Mouse (Mus musculus) heart, adult 2 months (tissue): ENCODE measurements around the gene Nabp1. TPM values are rescaled to one million over a fixed set of nuclear protein-coding genes. Genes with fewer than 3 reads are reported as not detected.

Experiments used
- DNase-seq, 2 experiments: peaks; one replicate each; pipeline ENCODE4 v3.0.0; 2021
- H3K27ac ChIP-seq: fragments of 200-600 bp; 2 replicates; pipeline ENCODE4 v1.8.1; 2022
- H3K27me3 ChIP-seq: fragments of 200-500 bp; 2 replicates; pipeline ENCODE4 v1.6.1; 2012; ENCODE audit warnings: mild to moderate bottlenecking, low read length, inconsistent platforms, mixed read lengths; ENCODE audit not compliant: control insufficient read depth, insufficient read depth
- H3K36me3 ChIP-seq: fragments of 200-500 bp; 2 replicates; pipeline ENCODE4 v1.6.1; 2012; ENCODE audit warnings: low read length, inconsistent platforms; ENCODE audit not compliant: control insufficient read depth, insufficient read depth
- H3K4me1 ChIP-seq: fragments of 200-500 bp; 2 replicates; pipeline ENCODE4 v1.6.1; 2011; ENCODE audit warnings: low read length; ENCODE audit not compliant: control insufficient read depth, insufficient read depth
- H3K4me3 ChIP-seq: fragments of 200-600 bp; 2 replicates; pipeline ENCODE4 v1.8.1; 2022
- H3K79me2 ChIP-seq: fragments of 200-500 bp; replicated peaks from 2 replicates; pipeline ENCODE4 v1.6.1; 2012; ENCODE audit warnings: mild to moderate bottlenecking, inconsistent platforms, low read length, moderate library complexity, mixed read lengths; ENCODE audit not compliant: control insufficient read depth, insufficient read depth
- H3K9ac ChIP-seq: fragments of 200-500 bp; 2 replicates; pipeline ENCODE4 v1.6.1; 2012; ENCODE audit warnings: low read depth, mild to moderate bottlenecking, control low read depth, inconsistent platforms, low read length, mixed read lengths
- CTCF ChIP-seq: fragments of 200-600 bp; IDR thresholded peaks from 2 replicates; pipeline ENCODE4 v1.8.1; 2022; ENCODE audit warnings: antibody characterized with exemption, mild to moderate bottlenecking, moderate library complexity
- EP300 ChIP-seq: fragments of 200-500 bp; IDR thresholded peaks from 2 replicates; pipeline ENCODE4 v1.6.1; 2011; ENCODE audit warnings: low read depth, low read length, control low read depth; ENCODE audit not compliant: insufficient read depth
- POLR2A ChIP-seq: fragments of 200-500 bp; IDR thresholded peaks from 2 replicates; pipeline ENCODE4 v1.6.1; 2011; ENCODE audit warnings: mild to moderate bottlenecking, low read depth, low read length, control low read depth; ENCODE audit not compliant: insufficient read depth
- WGBS: fragments of 180-500 bp; shearing (Covaris S2); methylation state at CpG from one replicate; pipeline ENCODE4 v1.1.7; 2018; 5-methylcytosine and 5-hydroxymethylcytosine counted together
- intact Hi-C: fragments of 180-260 bp; cut with DNase I; formaldehyde crosslinking; loops from one replicate; pipeline ENCODE4 v1.15.1; 2025
- polyA plus RNA-seq: library from polyadenylated mRNA; depleted of rRNA; stranded (reverse); fragments of >200 nt; gene quantifications from 2 replicates; pipeline ENCODE4 v1.2.3, GENCODE M21; 2012
- total RNA-seq, 2 experiments: library from RNA; stranded (reverse); gene quantifications; 2 replicates each; pipeline ENCODE4 v1.2.3; 2021

Gene Nabp1
- total and polyA plus RNA-seq, 3 experiments = 27.0 to 40.4 (median 31.0) TPM

GRCm38 (mm10) chr1:51480386-51480785 lies 2.2 kb upstream of the Nabp1 start:
- DNase-seq = peak in 1 of 2 experiments; percentile 52
- Histone ChIP-seq H3K27ac (no peak overlapping the region), H3K36me3 (peaks cover 7% of the 10 kb centered on the region), H3K9ac (no peak overlapping the region), H3K4me3 (no peak overlapping the region), H3K4me1 (peaks cover 2% of the 10 kb centered on the region; the same call in 1 of the 2 replicates), H3K27me3 (no peaks in the 10 kb centered on the region), H3K79me2 (no peaks in the 10 kb centered on the region)
- intact Hi-C loops = no loop called here
- TF ChIP-seq CTCF (no peak), POLR2A (no peak), EP300 (no peak)

GRCm38 (mm10) chr1:51479691-51480090 lies 1.5 kb upstream of the Nabp1 start:
- TF ChIP-seq POLR2A = no peak
- TF ChIP-seq EP300 = no peak
- no peak for TF ChIP-seq CTCF
- no peak overlapping the region; the same call in 1 of the 2 replicates for H3K27ac ChIP-seq
- intact Hi-C loops = loop anchor here (5.0 to 10.0 kb wide), 2 partner anchors 38 to 635 kb away; partner anchors contain the start of gene Stat1

GRCm38 (mm10) chr1:51479027-51479329 lies 753 bp upstream of the Nabp1 start:
- Histone ChIP-seq H3K27ac (peak overlapping the region; percentile 92), H3K4me1 (peaks cover 2% of the 10 kb centered on the region; the same call in 1 of the 2 replicates), H3K27me3 (no peaks in the 10 kb centered on the region), H3K9ac (no peak overlapping the region), H3K4me3 (peak overlapping the region; percentile 93), H3K36me3 (peaks cover 11% of the 10 kb centered on the region), H3K79me2 (no peaks in the 10 kb centered on the region)
- 82% methylated on average over 1 of the region's 1 CpGs for WGBS
- TF ChIP-seq EP300 (no peak), POLR2A (no peak), CTCF (no peak)
- DNase-seq = no peak
- intact Hi-C loops = loop anchor here (5.0 to 10.0 kb wide), 2 partner anchors 38 to 636 kb away; partner anchors contain the start of gene Stat1

More at GRCm38 (mm10) chr1:51479691-51480090, 1.5 kb upstream of the Nabp1 start:
- Histone ChIP-seq H3K4me3 (no peak overlapping the region), H3K79me2 (no peaks in the 10 kb centered on the region), H3K27me3 (no peaks in the 10 kb centered on the region), H3K36me3 (peaks cover 8% of the 10 kb centered on the region), H3K4me1 (peaks cover 2% of the 10 kb centered on the region; the same call in 1 of the 2 replicates), H3K9ac (no peak overlapping the region)
- DNase-seq = no peak
- 96% methylated on average over 1 of the region's 1 CpGs for WGBS

- Histone ChIP-seq H3K4me3 (peak overlapping the region; percentile 93), H3K9ac (peak overlapping the region; percentile 96), H3K4me1 (peaks cover 2% of the 10 kb centered on the region; the same call in 1 of the 2 replicates), H3K79me2 (no peaks in the 10 kb centered on the region), H3K36me3 (peaks cover 17% of the 10 kb centered on the region), H3K27me3 (no peaks in the 10 kb centered on the region), H3K27ac (peak overlapping the region; percentile 90)
- peak; percentile 59 to 66 for DNase-seq
- TF ChIP-seq CTCF (no peak), EP300 (no peak)
- 1% methylated on average over 25 of the region's 25 CpGs for WGBS
- intact Hi-C loops = loop anchor here (5.0 to 10.0 kb wide), 2 partner anchors 40 to 637 kb away; partner anchors contain the start of gene Stat1
These were observed 556 bp downstream of the Nabp1 start for GRCm38 (mm10) chr1:51477656-51478081.

- H3K4me1 ChIP-seq = peaks cover 2% of the 10 kb centered on the region; the same call in 1 of the 2 replicates
- DNase-seq = no peak
- intact Hi-C loops = loop anchor here (5.0 to 10.0 kb wide), 2 partner anchors 41 to 638 kb away; partner anchors contain the start of gene Stat1
- no peaks in the 10 kb centered on the region for H3K27me3 ChIP-seq
- no peak overlapping the region for H3K9ac ChIP-seq
- H3K36me3 ChIP-seq = peaks cover 20% of the 10 kb centered on the region
- H3K27ac ChIP-seq = no peak overlapping the region
- no peak overlapping the region for H3K4me3 ChIP-seq
- H3K79me2 ChIP-seq = no peaks in the 10 kb centered on the region
- 35% methylated on average over 1 of the region's 1 CpGs for WGBS
- TF ChIP-seq EP300 (no peak), POLR2A (no peak), CTCF (no peak)
These were observed 1.8 kb downstream of the Nabp1 start for GRCm38 (mm10) chr1:51476405-51476804.

- intact Hi-C loops = loop anchor here (5.0 kb wide), 1 partner anchor 89 kb away; no protein-coding TSS in a partner anchor
- H3K27ac ChIP-seq = no peak overlapping the region
These were observed 10.1 kb downstream of the Nabp1 start for GRCm38 (mm10) chr1:51468077-51468476.

More at GRCm38 (mm10) chr1:51468077-51468476, 10.1 kb downstream of the Nabp1 start:
- WGBS = 26% methylated on average over 2 of the region's 2 CpGs
- TF ChIP-seq POLR2A (no peak), EP300 (no peak), CTCF (no peak)
- Histone ChIP-seq H3K79me2 (no peaks in the 10 kb centered on the region), H3K4me1 (no peaks in the 10 kb centered on the region), H3K9ac (no peak overlapping the region), H3K27me3 (no peaks in the 10 kb centered on the region), H3K4me3 (no peak overlapping the region), H3K36me3 (peaks cover 6% of the 10 kb centered on the region)
- DNase-seq = no peak
